Mouse (Mus musculus) ovary, postnatal 14 days (tissue): Measurements from ENCODE around the gene Plekhm3.

ENCODE experiments used
- DNase-seq: peaks from one replicate; pipeline ENCODE4 v3.0.0; 2022; ENCODE audit warnings: low spot score

Gene Plekhm3

GRCm38 (mm10) chr1:64927437-64928274, 29.0 kb downstream of the Plekhm3 start:
- no peak for DNase-seq

GRCm38 (mm10) chr1:64925594-64925993, 31.0 kb downstream of the Plekhm3 start:
- no peak for DNase-seq

- no peak for DNase-seq
Measured at GRCm38 (mm10) chr1:64924283-64924682, 32.3 kb downstream of the Plekhm3 start.

- DNase-seq, result peak; percentile 34
Measured at GRCm38 (mm10) chr1:64918810-64919528, 37.7 kb downstream of the Plekhm3 start.

- DNase-seq, result no peak
Measured at GRCm38 (mm10) chr1:64917966-64918365, 38.7 kb downstream of the Plekhm3 start.

- DNase-seq, result no peak
Measured at GRCm38 (mm10) chr1:64916884-64917507, 39.6 kb downstream of the Plekhm3 start.

- no peak for DNase-seq
Measured at GRCm38 (mm10) chr1:64914356-64914755, 42.3 kb downstream of the Plekhm3 start.

- no peak for DNase-seq
Measured at GRCm38 (mm10) chr1:64907740-64908139, 48.9 kb downstream of the Plekhm3 start.

- DNase-seq, result no peak
Measured at GRCm38 (mm10) chr1:64906226-64906625, 50.4 kb downstream of the Plekhm3 start.

GRCm38 (mm10) chr1:64903415-64903814, 53.2 kb downstream of the Plekhm3 start:
- DNase-seq, result no peak

GRCm38 (mm10) chr1:64902804-64903203, 53.8 kb downstream of the Plekhm3 start:
- no peak for DNase-seq

- no peak for DNase-seq
Measured at GRCm38 (mm10) chr1:64899763-64900162, 56.9 kb downstream of the Plekhm3 start.

GRCm38 (mm10) chr1:64897485-64897884, 59.1 kb downstream of the Plekhm3 start:
- no peak for DNase-seq

- no peak for DNase-seq
Measured at GRCm38 (mm10) chr1:64893806-64894205, 62.8 kb downstream of the Plekhm3 start.

- no peak for DNase-seq
Measured at GRCm38 (mm10) chr1:64891332-64891731, 65.3 kb downstream of the Plekhm3 start.

GRCm38 (mm10) chr1:64887502-64888203, 69.0 kb downstream of the Plekhm3 start:
- DNase-seq, result no peak

- no peak for DNase-seq
Measured at GRCm38 (mm10) chr1:64886718-64887117, 69.9 kb downstream of the Plekhm3 start.

GRCm38 (mm10) chr1:64885328-64885727, 71.3 kb downstream of the Plekhm3 start:
- no peak for DNase-seq

- no peak for DNase-seq
Measured at GRCm38 (mm10) chr1:64884007-64884406, 72.6 kb downstream of the Plekhm3 start.

GRCm38 (mm10) chr1:64880613-64881012, 76.0 kb downstream of the Plekhm3 start:
- DNase-seq, result no peak

- DNase-seq, result no peak
Measured at GRCm38 (mm10) chr1:64878795-64879240, 77.8 kb downstream of the Plekhm3 start.

GRCm38 (mm10) chr1:64876276-64876675, 80.3 kb downstream of the Plekhm3 start:
- DNase-seq, result no peak
